Mouse (Mus musculus) liver, embryonic 13.5 days (tissue): ENCODE results near the gene Cyth1. TPM values are rescaled to one million over a fixed set of nuclear protein-coding genes. Genes with fewer than 3 reads are reported as not detected.

Source experiments
- ATAC-seq: fragments of 200-750 bp; cut with Nextera tagmentation; 2 replicates; pipeline ENCODE4 v1.8.0; 2017; ENCODE audit warnings: low read depth, mild to moderate bottlenecking, moderate number of reproducible peaks, moderate library complexity
- DNase-seq: peaks from one replicate; pipeline ENCODE4 v3.0.0; 2022
- H3K27ac ChIP-seq: fragments of 300-500 bp; sonication (generic); 2 replicates; pipeline ENCODE4 v1.5.1; 2015; ENCODE audit warnings: moderate library complexity, mild to moderate bottlenecking, inconsistent platforms
- H3K27me3 ChIP-seq: fragments of 300-500 bp; sonication (generic); 2 replicates; pipeline ENCODE4 v1.6.1; 2015; ENCODE audit warnings: mild to moderate bottlenecking, inconsistent platforms
- H3K36me3 ChIP-seq: fragments of 300-500 bp; sonication (generic); 2 replicates; pipeline ENCODE4 v1.6.1; 2015; ENCODE audit warnings: mild to moderate bottlenecking, inconsistent platforms
- H3K4me1 ChIP-seq: fragments of 300-500 bp; sonication (generic); replicated peaks from 2 replicates; pipeline ENCODE4 v1.6.1; 2015; ENCODE audit warnings: inconsistent platforms
- H3K4me2 ChIP-seq: fragments of 300-500 bp; sonication (generic); 2 replicates; pipeline ENCODE4 v1.6.1; 2015; ENCODE audit warnings: inconsistent platforms, mild to moderate bottlenecking, moderate library complexity
- H3K4me3 ChIP-seq: fragments of 300-500 bp; sonication (generic); replicated peaks from 2 replicates; pipeline ENCODE4 v1.5.1; 2015; ENCODE audit warnings: mild to moderate bottlenecking, inconsistent platforms
- H3K9ac ChIP-seq: fragments of 300-500 bp; sonication (generic); 2 replicates; pipeline ENCODE4 v1.6.1; 2015; ENCODE audit warnings: mild to moderate bottlenecking, inconsistent platforms
- H3K9me3 ChIP-seq: fragments of 300-500 bp; sonication (generic); replicated peaks from 2 replicates; pipeline ENCODE4 v1.6.1; 2016; ENCODE audit warnings: inconsistent platforms
- WGBS: fragments of 180-500 bp; shearing (Covaris S2); methylation state at CpG from one replicate; pipeline ENCODE4 v1.1.7; 2015; ENCODE audit not compliant: insufficient replicate concordance; 5-methylcytosine and 5-hydroxymethylcytosine counted together
- polyA plus RNA-seq: library from polyadenylated mRNA; unstranded; fragments of >200 nt; fragmentation: Nextera tagmentation; extraction: Ambion mirVana; gene quantifications from 2 replicates; pipeline ENCODE4 v1.2.1, GENCODE M21; 2015

Gene Cyth1
- polyA plus RNA-seq, 1 experiment from 2014 or later, result 2.3 TPM

GRCm38 (mm10) chr11:118145771-118146351 is 102.5 kb downstream of the Cyth1 start:
- peaks cover 17% of the 10 kb centered on the region for H3K4me1 ChIP-seq
- no peaks in the 10 kb centered on the region for H3K27me3 ChIP-seq
- no peaks in the 10 kb centered on the region for H3K9me3 ChIP-seq
- WGBS, result 37% methylated on average over 16 of the region's 16 CpGs
- ATAC-seq (0 out of 2 replicates have a peak, but pooled peaks have one; percentile 37), DNase-seq (no peak)
- H3K27ac ChIP-seq, result no peak overlapping the region
- no peak overlapping the region for H3K9ac ChIP-seq
- H3K4me2 ChIP-seq, result peak overlapping the region; percentile 35
- peak overlapping the region; percentile 16 for H3K4me3 ChIP-seq
- H3K36me3 ChIP-seq, result no peaks in the 10 kb centered on the region

- no peak for DNase-seq
- H3K27me3 ChIP-seq, result no peaks in the 10 kb centered on the region
- H3K4me2 ChIP-seq, result no peak overlapping the region
- H3K36me3 ChIP-seq, result no peaks in the 10 kb centered on the region
- H3K4me3 ChIP-seq, result no peak overlapping the region
- no peaks in the 10 kb centered on the region for H3K9me3 ChIP-seq
- H3K9ac ChIP-seq, result no peak overlapping the region
- no peak overlapping the region for H3K27ac ChIP-seq
- WGBS, result 64% methylated on average over 4 of the region's 4 CpGs
- no peak for ATAC-seq
- peaks cover 17% of the 10 kb centered on the region for H3K4me1 ChIP-seq
Measured at GRCm38 (mm10) chr11:118145092-118145491, 103.3 kb downstream of the Cyth1 start.

GRCm38 (mm10) chr11:118143731-118144130 is 104.7 kb downstream of the Cyth1 start:
- H3K27ac ChIP-seq, result no peak overlapping the region
- no peak overlapping the region for H3K4me3 ChIP-seq
- H3K4me1 ChIP-seq, result peaks cover 17% of the 10 kb centered on the region
- DNase-seq (no peak), ATAC-seq (no peak)
- H3K9ac ChIP-seq, result no peak overlapping the region
- H3K36me3 ChIP-seq, result no peaks in the 10 kb centered on the region
- no peaks in the 10 kb centered on the region for H3K9me3 ChIP-seq
- no peaks in the 10 kb centered on the region for H3K27me3 ChIP-seq
- WGBS, result 64% methylated on average over 4 of the region's 4 CpGs
- no peak overlapping the region for H3K4me2 ChIP-seq

GRCm38 (mm10) chr11:118142547-118143165 is 105.7 kb downstream of the Cyth1 start:
- ATAC-seq (no peak), DNase-seq (no peak)
- Histone ChIP-seq H3K9me3 (no peaks in the 10 kb centered on the region), H3K27me3 (no peaks in the 10 kb centered on the region), H3K27ac (no peak overlapping the region), H3K4me3 (no peak overlapping the region), H3K9ac (no peak overlapping the region), H3K4me2 (no peak overlapping the region), H3K36me3 (no peaks in the 10 kb centered on the region), H3K4me1 (peaks cover 7% of the 10 kb centered on the region)
- 63% methylated on average over 7 of the region's 7 CpGs for WGBS

- Histone ChIP-seq H3K9ac (no peak overlapping the region), H3K4me3 (no peak overlapping the region), H3K27me3 (no peaks in the 10 kb centered on the region), H3K9me3 (no peaks in the 10 kb centered on the region), H3K4me1 (peaks cover 5% of the 10 kb centered on the region; the same call in 1 of the 2 replicates), H3K36me3 (no peaks in the 10 kb centered on the region), H3K4me2 (no peak overlapping the region), H3K27ac (no peak overlapping the region)
- no peak for DNase-seq
- WGBS, result 61% methylated on average over 10 of the region's 10 CpGs
- ATAC-seq, result no peak
Measured at GRCm38 (mm10) chr11:118140771-118141565, 107.4 kb downstream of the Cyth1 start.

- DNase-seq, result no peak
- H3K4me1 ChIP-seq, result peaks cover 10% of the 10 kb centered on the region
- no peaks in the 10 kb centered on the region for H3K27me3 ChIP-seq
- H3K4me2 ChIP-seq, result no peak overlapping the region
- no peak overlapping the region for H3K9ac ChIP-seq
- no peak for ATAC-seq
- H3K4me3 ChIP-seq, result no peak overlapping the region
- H3K9me3 ChIP-seq, result no peaks in the 10 kb centered on the region
- no peak overlapping the region for H3K27ac ChIP-seq
- H3K36me3 ChIP-seq, result no peaks in the 10 kb centered on the region
- 83% methylated on average over 6 of the region's 6 CpGs for WGBS
Measured at GRCm38 (mm10) chr11:118138347-118138746, 110.0 kb downstream of the Cyth1 start.

- Histone ChIP-seq H3K4me3 (no peak overlapping the region), H3K9me3 (no peaks in the 10 kb centered on the region), H3K27me3 (no peaks in the 10 kb centered on the region), H3K4me2 (no peak overlapping the region), H3K36me3 (no peaks in the 10 kb centered on the region), H3K27ac (no peak overlapping the region), H3K4me1 (peaks cover 13% of the 10 kb centered on the region), H3K9ac (no peak overlapping the region)
- 39% methylated on average over 5 of the region's 5 CpGs for WGBS
- DNase-seq, result no peak
- no peak for ATAC-seq
Measured at GRCm38 (mm10) chr11:118136172-118136632, 112.2 kb downstream of the Cyth1 start.

GRCm38 (mm10) chr11:118135271-118135670 is 113.1 kb downstream of the Cyth1 start:
- H3K4me2 ChIP-seq, result no peak overlapping the region
- ATAC-seq (no peak), DNase-seq (no peak)
- no peak overlapping the region for H3K27ac ChIP-seq
- no peak overlapping the region for H3K4me3 ChIP-seq
- H3K9ac ChIP-seq, result no peak overlapping the region
- H3K4me1 ChIP-seq, result peaks cover 13% of the 10 kb centered on the region
- WGBS, result 36% methylated on average over 6 of the region's 6 CpGs
- H3K36me3 ChIP-seq, result no peaks in the 10 kb centered on the region
- H3K9me3 ChIP-seq, result no peaks in the 10 kb centered on the region
- H3K27me3 ChIP-seq, result no peaks in the 10 kb centered on the region

- 37% methylated on average over 4 of the region's 4 CpGs for WGBS
- DNase-seq, result no peak
- Histone ChIP-seq H3K9ac (no peak overlapping the region), H3K27me3 (no peaks in the 10 kb centered on the region), H3K27ac (no peak overlapping the region), H3K4me2 (no peak overlapping the region), H3K4me1 (peaks cover 13% of the 10 kb centered on the region), H3K36me3 (no peaks in the 10 kb centered on the region), H3K9me3 (no peaks in the 10 kb centered on the region), H3K4me3 (no peak overlapping the region)
- ATAC-seq, result peak; percentile 51
Measured at GRCm38 (mm10) chr11:118133752-118134169, 114.6 kb downstream of the Cyth1 start.

GRCm38 (mm10) chr11:118133133-118133751 is 115.2 kb downstream of the Cyth1 start:
- Histone ChIP-seq H3K36me3 (no peaks in the 10 kb centered on the region), H3K4me2 (no peak overlapping the region), H3K27ac (no peak overlapping the region), H3K9ac (no peak overlapping the region), H3K27me3 (no peaks in the 10 kb centered on the region), H3K4me1 (peaks cover 13% of the 10 kb centered on the region), H3K9me3 (no peaks in the 10 kb centered on the region), H3K4me3 (no peak overlapping the region)
- 59% methylated on average over 9 of the region's 9 CpGs for WGBS
- DNase-seq, result no peak
- ATAC-seq, result peak; percentile 43; the same call in 1 of the 2 replicates

- no peak overlapping the region for H3K4me2 ChIP-seq
- no peak overlapping the region for H3K27ac ChIP-seq
- no peaks in the 10 kb centered on the region for H3K9me3 ChIP-seq
- no peaks in the 10 kb centered on the region for H3K27me3 ChIP-seq
- DNase-seq (no peak), ATAC-seq (no peak)
- H3K9ac ChIP-seq, result no peak overlapping the region
- peaks cover 13% of the 10 kb centered on the region for H3K4me1 ChIP-seq
- 66% methylated on average over 8 of the region's 8 CpGs for WGBS
- no peak overlapping the region for H3K4me3 ChIP-seq
- H3K36me3 ChIP-seq, result no peaks in the 10 kb centered on the region
Measured at GRCm38 (mm10) chr11:118132136-118132535, 116.3 kb downstream of the Cyth1 start.
